Mouse (Mus musculus) left cerebral cortex, postnatal 14 days (tissue): ENCODE results near the gene Ascl3. TPM values are rescaled to one million over a fixed set of nuclear protein-coding genes. Genes with fewer than 3 reads are reported as not detected.
A peak's percentile ranks its signal among the peaks of the same experiment; 100 is the strongest.

Source experiments
- DNase-seq, 2 experiments: peaks; one replicate each; pipeline ENCODE4 v3.0.0; 2021 to 2022; ENCODE audit warnings: low spot score in 2 of 2, mixed read lengths in 1 of 2
- intact Hi-C: fragments of 180-260 bp; cut with DNase I; formaldehyde crosslinking; loops from one replicate; pipeline ENCODE4 v1.15.1; 2025
- long read RNA-seq, 2 experiments: library from polyadenylated mRNA; stranded (forward); transcript quantifications; one replicate each; pipeline ENCODE4 v2.0.0; 2021
- total RNA-seq, 2 experiments: library from RNA; stranded (reverse); gene quantifications; 2 replicates each; pipeline ENCODE4 v1.2.3; 2021

Ascl3 gene
- not detected for total RNA-seq
- long read RNA-seq, experiment 1: 0 reads
- long read RNA-seq, experiment 2: 0 reads

DNA sequence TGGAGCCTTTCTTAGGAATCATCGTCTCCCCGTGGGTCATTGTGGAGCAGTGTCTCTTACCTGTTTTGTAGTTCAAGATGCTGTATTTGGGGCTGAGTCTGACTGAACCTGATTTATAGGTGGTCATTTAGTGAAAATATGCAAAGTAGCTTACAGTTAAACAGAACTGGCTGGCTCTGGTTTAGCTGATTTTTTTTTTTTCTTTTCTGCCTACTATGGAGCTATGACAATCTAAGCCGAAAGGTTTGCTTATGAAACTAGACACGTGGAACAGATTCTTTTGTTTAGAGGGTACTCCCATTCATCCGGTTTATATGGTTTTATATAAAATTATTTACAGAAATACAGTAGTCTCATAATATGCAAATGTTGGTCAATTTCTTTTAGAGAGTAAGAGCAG, at the start of gene Ascl3:
TSS of gene Ascl3 (minus strand) at position 101 of the 400 bp plus-strand sequence.
- DNase-seq: no peak
- intact Hi-C loops: no loop called here

GRCm38 (mm10) chr7:109781087-109781469, 49.6 kb upstream of the Ascl3 start:
- no peak for DNase-seq
- intact Hi-C loops: no loop called here

DNA sequence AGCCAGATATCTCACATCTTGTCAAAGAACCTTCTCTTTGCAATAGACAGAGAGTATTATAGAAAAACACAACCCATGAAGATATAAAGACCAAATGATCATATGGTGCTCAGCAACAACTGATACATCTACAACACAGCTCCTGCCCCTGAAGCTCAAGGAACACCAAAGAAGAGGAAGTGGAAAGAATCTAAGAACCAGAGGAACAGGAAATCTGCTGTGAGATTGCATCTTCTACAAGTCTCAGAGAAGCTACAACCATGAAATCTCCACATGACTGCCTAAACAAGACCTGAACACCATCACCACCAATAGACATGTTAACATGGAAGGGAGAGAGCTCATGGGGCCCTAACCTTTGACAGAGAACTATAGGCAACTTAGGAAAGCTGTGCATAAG, 40.7 kb upstream of the Ascl3 start:
- intact Hi-C loops: no loop called here

GRCm38 (mm10) chr7:109768699-109769383, 37.3 kb upstream of the Ascl3 start:
- intact Hi-C loops: no loop called here
- no peak for DNase-seq

More for the DNA sequence above, 40.7 kb upstream of the Ascl3 start:
- no peak for DNase-seq

DNA sequence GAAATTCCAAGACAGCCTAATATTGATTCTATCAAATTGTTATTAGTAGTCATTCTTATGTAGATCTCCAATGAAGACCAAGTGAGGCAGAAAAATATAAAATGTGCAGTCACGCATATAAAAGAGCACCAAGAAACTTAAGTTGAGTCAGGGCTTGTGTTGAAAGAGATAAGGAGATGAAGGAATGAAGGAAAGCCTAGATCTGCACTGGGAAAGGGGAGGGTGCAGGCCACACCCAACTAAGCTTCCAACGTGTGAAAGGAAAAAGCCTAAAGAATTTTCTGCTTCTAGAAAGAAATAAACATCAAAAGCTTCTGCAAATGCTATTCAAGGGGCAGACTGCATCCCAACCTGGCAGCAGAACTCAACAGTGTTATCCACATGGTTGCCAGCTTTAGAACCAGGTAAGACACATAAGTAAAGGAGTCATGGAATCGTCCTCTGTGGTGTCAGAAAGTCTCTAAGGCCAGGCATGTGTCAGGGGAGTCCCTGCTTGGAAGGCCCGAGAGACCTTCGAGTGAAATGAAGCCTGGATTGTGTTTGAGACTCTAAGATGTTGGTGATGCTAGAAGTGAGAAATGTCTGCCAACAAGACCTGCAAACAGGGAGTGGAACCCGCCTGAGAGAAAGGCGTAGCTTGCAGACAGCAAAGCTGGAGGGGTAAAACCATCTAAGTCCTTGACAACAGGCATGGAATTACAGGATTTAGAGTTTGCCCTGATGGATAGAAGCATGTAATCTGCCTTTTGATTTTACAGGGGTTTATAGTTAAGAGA, 36.2 kb upstream of the Ascl3 start:
- no peak for DNase-seq
- intact Hi-C loops: no loop called here

DNA sequence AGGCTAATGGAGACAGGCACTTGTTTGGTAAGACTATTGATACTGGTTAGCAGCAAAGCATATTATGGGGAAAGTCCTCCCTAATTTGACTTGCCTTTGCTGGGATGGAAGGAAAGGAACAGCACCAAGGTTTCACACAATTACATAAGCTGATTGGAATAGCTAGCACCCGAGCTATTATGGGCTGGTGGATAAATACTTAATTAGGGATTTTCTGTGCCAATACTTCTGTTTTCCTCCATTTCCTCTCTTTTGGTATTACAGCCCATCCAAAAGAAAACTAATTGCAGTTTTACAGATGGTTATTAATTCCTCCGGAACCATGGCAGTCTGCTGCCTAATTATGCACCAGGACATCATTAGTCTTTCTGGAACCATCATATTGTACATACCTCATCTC, 32.5 kb upstream of the Ascl3 start:
- no peak for DNase-seq
- intact Hi-C loops: no loop called here

- intact Hi-C loops: loop anchor here (10.0 kb wide), 1 partner anchor 139 kb away; no protein-coding TSS in a partner anchor
- no peak for DNase-seq
These were observed 24.8 kb upstream of the Ascl3 start for GRCm38 (mm10) chr7:109756291-109756690.

DNA sequence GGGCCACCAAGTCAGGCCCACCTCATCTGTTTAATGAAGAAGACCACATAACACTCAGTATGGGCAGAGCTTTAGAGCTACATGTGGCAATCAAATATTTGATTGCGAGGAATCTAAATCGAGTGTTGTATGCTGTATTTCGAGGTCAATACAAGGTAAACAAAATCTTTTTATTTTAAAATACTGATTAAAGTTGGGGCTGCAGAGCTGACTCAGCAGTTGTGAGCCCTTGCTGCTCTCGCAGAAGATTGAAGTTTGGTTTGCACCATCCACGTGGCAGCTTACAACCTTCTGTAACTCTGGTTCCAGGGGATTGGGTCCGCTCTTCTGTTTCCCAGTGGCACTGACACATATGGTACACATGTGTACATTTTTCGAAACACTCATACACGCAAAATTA, 22.5 kb upstream of the Ascl3 start:
- no peak for DNase-seq
- intact Hi-C loops: loop anchor here (10.0 kb wide), 1 partner anchor 141 kb away; no protein-coding TSS in a partner anchor

GRCm38 (mm10) chr7:109752008-109752925, 20.7 kb upstream of the Ascl3 start, which contains the start of gene Tmem9b:
Gene Tmem9b, minus strand, starts transcription at chr7:109752875.
- DNase-seq: peak; percentile 76 to 80
- intact Hi-C loops: loop anchor here (10.0 kb wide), 1 partner anchor 143 kb away; no protein-coding TSS in a partner anchor

GRCm38 (mm10) chr7:109751427-109752007, 20.0 kb upstream of the Ascl3 start:
- DNase-seq: no peak
- intact Hi-C loops: loop anchor here (10.0 kb wide), 1 partner anchor 143 kb away; no protein-coding TSS in a partner anchor

DNA sequence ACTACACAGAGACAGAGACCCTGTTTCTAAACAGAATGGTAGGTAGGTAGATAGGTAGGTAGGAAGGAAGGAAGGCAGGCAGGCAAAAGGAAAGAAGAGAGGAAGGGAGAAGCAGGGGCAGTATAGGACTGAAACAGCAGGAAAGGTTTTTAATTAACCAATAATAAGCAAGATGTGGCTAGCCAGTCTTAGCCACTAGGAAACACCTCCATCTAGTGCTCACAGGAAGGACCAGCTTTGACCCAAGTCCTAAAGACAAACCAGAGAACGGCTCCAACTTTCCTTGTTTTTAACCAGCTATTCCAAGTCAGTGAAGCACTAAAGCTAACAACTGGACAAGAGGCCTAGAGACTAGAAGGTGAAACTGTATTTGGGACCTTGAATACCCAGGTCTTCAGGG, 16.2 kb upstream of the Ascl3 start:
- intact Hi-C loops: no loop called here
- DNase-seq: no peak

GRCm38 (mm10) chr7:109741703-109742102, 10.2 kb upstream of the Ascl3 start:
- intact Hi-C loops: no loop called here
- DNase-seq: no peak

DNA sequence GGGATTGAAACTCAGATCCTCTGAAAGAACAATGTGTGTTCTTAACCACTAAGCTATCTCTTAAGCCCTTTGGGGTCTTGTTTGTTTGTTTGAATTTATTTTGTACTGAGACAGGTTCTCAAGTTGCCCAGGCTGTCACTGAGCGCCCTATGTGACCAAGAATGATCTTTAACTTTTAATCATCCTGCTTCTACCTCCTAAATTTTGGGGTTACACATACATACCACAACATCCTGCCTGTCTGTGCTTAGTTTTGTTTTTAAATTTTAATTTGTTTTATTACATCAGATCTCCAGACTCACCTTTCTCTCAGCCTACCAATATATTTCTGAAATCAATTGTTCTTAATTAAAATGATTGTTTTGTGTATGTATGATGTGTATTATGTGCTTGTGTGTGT, 9.5 kb upstream of the Ascl3 start:
- no peak for DNase-seq
- intact Hi-C loops: no loop called here

GRCm38 (mm10) chr7:109739822-109740370, 8.4 kb upstream of the Ascl3 start:
- intact Hi-C loops: no loop called here
- DNase-seq: no peak

GRCm38 (mm10) chr7:109734806-109735205, 3.3 kb upstream of the Ascl3 start:
- intact Hi-C loops: no loop called here

DNA sequence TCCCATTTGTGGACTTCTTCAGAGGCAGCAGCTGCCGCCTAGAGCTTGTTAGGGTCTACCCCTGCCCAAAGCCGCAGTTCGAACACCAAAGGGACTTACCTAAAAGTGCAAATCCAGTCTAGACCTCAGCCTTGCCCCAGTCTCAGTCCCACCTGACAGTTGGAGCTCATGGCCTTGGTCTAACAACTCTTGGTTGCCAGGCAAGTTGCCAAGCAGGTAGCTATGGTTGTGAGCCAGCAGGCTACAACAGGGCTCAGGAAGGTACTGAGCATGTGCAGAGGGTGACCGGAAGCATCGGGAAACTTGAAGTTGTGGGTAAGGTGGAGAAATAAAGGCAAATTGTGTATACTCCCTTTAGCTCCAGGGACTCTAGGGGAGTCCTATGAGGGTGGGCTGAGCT, 7.8 kb downstream of the Ascl3 start, which contains the start of gene BC051019:
TSS of gene BC051019 (minus strand) at position 154 of the 400 bp plus-strand sequence.
- intact Hi-C loops: no loop called here
- DNase-seq: no peak

More at GRCm38 (mm10) chr7:109734806-109735205, 3.3 kb upstream of the Ascl3 start:
- DNase-seq: no peak

DNA sequence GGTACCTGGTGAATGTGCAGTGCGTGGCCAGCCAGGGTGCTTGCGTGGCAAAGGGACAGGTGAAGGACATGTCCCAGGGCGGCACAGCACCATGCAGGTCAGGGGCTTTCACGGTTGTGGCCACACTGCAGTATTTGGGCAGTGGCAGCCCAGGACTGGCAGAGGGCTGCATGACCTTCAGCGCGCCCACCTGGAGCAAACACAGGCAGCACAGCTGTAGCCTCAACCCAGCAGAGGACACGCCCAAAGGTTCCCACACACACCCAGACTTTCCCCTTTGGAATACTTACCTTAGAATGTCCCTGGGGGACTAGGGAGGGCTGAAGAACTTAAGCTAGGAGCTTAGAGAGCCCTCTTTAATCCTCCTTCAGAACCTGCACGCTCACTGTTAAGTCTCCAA, 8.4 kb downstream of the Ascl3 start:
- intact Hi-C loops: no loop called here

DNA sequence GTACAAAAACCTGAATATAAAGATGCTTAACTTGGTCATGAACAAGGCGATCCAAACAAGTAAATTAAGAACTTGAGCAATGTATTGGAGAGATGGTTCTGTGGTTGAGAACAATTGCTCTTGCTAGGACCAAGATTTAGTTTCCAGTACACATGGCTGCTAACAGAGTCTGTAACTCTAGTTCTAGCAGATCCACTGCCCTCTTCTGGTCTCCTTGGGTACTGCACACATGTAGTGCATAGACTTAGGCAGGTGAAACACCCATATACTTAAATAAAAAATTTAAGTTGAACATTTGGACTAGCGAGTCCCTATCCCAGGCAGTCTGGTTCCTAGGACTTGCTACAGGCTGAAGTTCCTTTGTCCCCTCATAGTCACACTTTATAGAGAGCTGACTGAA, 8.9 kb downstream of the Ascl3 start:
- intact Hi-C loops: no loop called here

More for the DNA sequence above, 8.4 kb downstream of the Ascl3 start:
- DNase-seq: no peak

GRCm38 (mm10) chr7:109719286-109719685, 12.2 kb downstream of the Ascl3 start:
- intact Hi-C loops: loop anchor here (5.0 kb wide), 1 partner anchor 187 kb away; no protein-coding TSS in a partner anchor
- peak; percentile 63 to 66 for DNase-seq

More for the DNA sequence above, 8.9 kb downstream of the Ascl3 start:
- peak in 1 of 2 experiments; percentile 45 for DNase-seq
